Mouse (Mus musculus) forebrain, embryonic 11.5 days (tissue): Measurements from ENCODE around the gene Apobec2. TPM values are rescaled to one million over a fixed set of nuclear protein-coding genes. Genes with fewer than 3 reads are reported as not detected.

Source experiments
- ATAC-seq: fragments of 200-750 bp; cut with Nextera tagmentation; replicated peaks from 2 replicates; pipeline ENCODE4 v1.8.0; 2017; ENCODE audit warnings: moderate TSS enrichment; ENCODE audit not compliant: low FRiP score
- DNase-seq: peaks from one replicate; pipeline ENCODE4 v3.0.0-alpha.2; 2017; ENCODE audit warnings: low spot score
- H3K27ac ChIP-seq: fragments of 300-500 bp; sonication (generic); 2 replicates; pipeline ENCODE4 v1.5.1; 2014; ENCODE audit warnings: low read depth, low read length
- H3K27me3 ChIP-seq: fragments of 300-500 bp; sonication (generic); 2 replicates; pipeline ENCODE4 v1.6.1; 2014; ENCODE audit warnings: mild to moderate bottlenecking, low read length, mixed read lengths; ENCODE audit not compliant: control insufficient read depth, insufficient read depth
- H3K36me3 ChIP-seq: fragments of 300-500 bp; sonication (generic); 2 replicates; pipeline ENCODE4 v1.6.1; 2014; ENCODE audit warnings: mild to moderate bottlenecking, low read length, moderate library complexity, mixed read lengths; ENCODE audit not compliant: control insufficient read depth, insufficient read depth
- H3K4me1 ChIP-seq: fragments of 300-500 bp; sonication (generic); replicated peaks from 2 replicates; pipeline ENCODE4 v1.6.1; 2014; ENCODE audit warnings: low read length, mixed read lengths; ENCODE audit not compliant: control insufficient read depth, insufficient read depth
- H3K4me2 ChIP-seq: fragments of 300-500 bp; sonication (generic); 2 replicates; pipeline ENCODE4 v1.6.1; 2014; ENCODE audit warnings: low read depth, mild to moderate bottlenecking, low read length, moderate library complexity, mixed read lengths; ENCODE audit not compliant: severe bottlenecking
- H3K4me3 ChIP-seq: fragments of 300-500 bp; sonication (generic); 2 replicates; pipeline ENCODE4 v1.5.1; 2014; ENCODE audit warnings: low read depth, low read length
- H3K9ac ChIP-seq: fragments of 300-500 bp; sonication (generic); 2 replicates; pipeline ENCODE4 v1.6.1; 2014; ENCODE audit warnings: low read length
- H3K9me3 ChIP-seq: fragments of 300-500 bp; sonication (generic); 2 replicates; pipeline ENCODE4 v1.6.1; 2016; ENCODE audit warnings: low read length, mixed read lengths; ENCODE audit not compliant: control insufficient read depth
- WGBS: fragments of 180-500 bp; shearing (Covaris S2); extraction: QIAGEN DNeasy Blood & Tissue Kit; methylation state at CpG from one replicate; pipeline ENCODE4 v1.1.7; 2014; 5-methylcytosine and 5-hydroxymethylcytosine counted together
- polyA plus RNA-seq: library from polyadenylated mRNA; unstranded; fragments of >200 nt; fragmentation: Nextera tagmentation; extraction: Ambion mirVana; gene quantifications from 2 replicates; pipeline ENCODE4 v1.2.1, GENCODE M21; 2014

The Apobec2 gene
- polyA plus RNA-seq, 1 experiment from 2014 or later = 0.56 TPM

- no peak overlapping the region for H3K27ac ChIP-seq
- H3K36me3 ChIP-seq = no peaks in the 10 kb centered on the region
- H3K4me3 ChIP-seq = no peak overlapping the region
- ATAC-seq = no peak
- no peak overlapping the region for H3K4me2 ChIP-seq
- no peak for DNase-seq
- no peaks in the 10 kb centered on the region for H3K27me3 ChIP-seq
- WGBS = 78% methylated on average over 5 of the region's 5 CpGs
- no peaks in the 10 kb centered on the region; the same call in 1 of the 2 replicates for H3K4me1 ChIP-seq
- no peaks in the 10 kb centered on the region for H3K9me3 ChIP-seq
- H3K9ac ChIP-seq = no peak overlapping the region
Observed at GRCm38 (mm10) chr17:48431054-48431453, 1.7 kb downstream of the Apobec2 start.

GRCm38 (mm10) chr17:48430394-48430793 lies 2.3 kb downstream of the Apobec2 start:
- Histone ChIP-seq H3K4me2 (no peak overlapping the region), H3K27me3 (no peaks in the 10 kb centered on the region), H3K4me1 (no peaks in the 10 kb centered on the region; the same call in 1 of the 2 replicates), H3K27ac (no peak overlapping the region), H3K9ac (no peak overlapping the region), H3K36me3 (no peaks in the 10 kb centered on the region), H3K4me3 (no peak overlapping the region), H3K9me3 (no peaks in the 10 kb centered on the region)
- DNase-seq (no peak), ATAC-seq (no peak)
- WGBS = 64% methylated on average over 5 of the region's 5 CpGs

- no peak overlapping the region for H3K27ac ChIP-seq
Observed at GRCm38 (mm10) chr17:48427852-48428530, 4.7 kb downstream of the Apobec2 start.

GRCm38 (mm10) chr17:48426991-48427750 lies 5.6 kb downstream of the Apobec2 start:
- no peak overlapping the region for H3K9ac ChIP-seq
- no peaks in the 10 kb centered on the region; the same call in 1 of the 2 replicates for H3K4me1 ChIP-seq
- no peaks in the 10 kb centered on the region for H3K36me3 ChIP-seq
- H3K9me3 ChIP-seq = no peaks in the 10 kb centered on the region
- ATAC-seq = no peak
- H3K4me3 ChIP-seq = no peak overlapping the region
- WGBS = 71% methylated on average over 13 of the region's 13 CpGs
- no peak overlapping the region for H3K27ac ChIP-seq
- no peaks in the 10 kb centered on the region for H3K27me3 ChIP-seq
- H3K4me2 ChIP-seq = no peak overlapping the region
- DNase-seq = no peak

More at GRCm38 (mm10) chr17:48427852-48428530, 4.7 kb downstream of the Apobec2 start:
- H3K9ac ChIP-seq = no peak overlapping the region
- 63% methylated on average over 11 of the region's 11 CpGs for WGBS
- no peaks in the 10 kb centered on the region for H3K9me3 ChIP-seq
- no peak overlapping the region for H3K4me3 ChIP-seq
- no peaks in the 10 kb centered on the region for H3K27me3 ChIP-seq
- H3K4me2 ChIP-seq = no peak overlapping the region
- H3K36me3 ChIP-seq = no peaks in the 10 kb centered on the region
- ATAC-seq (no peak), DNase-seq (no peak)
- H3K4me1 ChIP-seq = no peaks in the 10 kb centered on the region; the same call in 1 of the 2 replicates

- H3K36me3 ChIP-seq = no peaks in the 10 kb centered on the region
- ATAC-seq (no peak), DNase-seq (no peak)
- H3K9ac ChIP-seq = no peak overlapping the region; the same call in 1 of the 2 replicates
- H3K27ac ChIP-seq = no peak overlapping the region
- 46% methylated on average over 9 of the region's 9 CpGs for WGBS
- no peak overlapping the region for H3K4me2 ChIP-seq
- no peak overlapping the region for H3K4me3 ChIP-seq
- no peaks in the 10 kb centered on the region for H3K27me3 ChIP-seq
- H3K9me3 ChIP-seq = no peaks in the 10 kb centered on the region
- H3K4me1 ChIP-seq = no peaks in the 10 kb centered on the region; the same call in 1 of the 2 replicates
Observed at GRCm38 (mm10) chr17:48425823-48426612, 6.7 kb downstream of the Apobec2 start.

GRCm38 (mm10) chr17:48424237-48424636 lies 8.5 kb downstream of the Apobec2 start:
- Histone ChIP-seq H3K4me2 (no peak overlapping the region), H3K27ac (no peak overlapping the region), H3K9ac (no peak overlapping the region), H3K4me1 (no peaks in the 10 kb centered on the region; the same call in 1 of the 2 replicates), H3K4me3 (no peak overlapping the region), H3K36me3 (no peaks in the 10 kb centered on the region), H3K27me3 (no peaks in the 10 kb centered on the region), H3K9me3 (no peaks in the 10 kb centered on the region)
- ATAC-seq (no peak), DNase-seq (no peak)
- 88% methylated on average over 9 of the region's 9 CpGs for WGBS

- Histone ChIP-seq H3K27me3 (no peaks in the 10 kb centered on the region), H3K9me3 (no peaks in the 10 kb centered on the region), H3K36me3 (no peaks in the 10 kb centered on the region; the same call in 1 of the 2 replicates), H3K27ac (no peak overlapping the region), H3K4me3 (no peak overlapping the region), H3K9ac (no peak overlapping the region), H3K4me1 (no peaks in the 10 kb centered on the region), H3K4me2 (no peak overlapping the region)
- 68% methylated on average over 2 of the region's 2 CpGs for WGBS
- DNase-seq (no peak), ATAC-seq (no peak)
Observed at GRCm38 (mm10) chr17:48419571-48419970, 13.2 kb downstream of the Apobec2 start.

GRCm38 (mm10) chr17:48418781-48419180 lies 13.9 kb downstream of the Apobec2 start:
- WGBS = 86% methylated on average over 1 of the region's 1 CpGs
- no peak overlapping the region for H3K9ac ChIP-seq
- no peak overlapping the region for H3K27ac ChIP-seq
- ATAC-seq = no peak
- H3K36me3 ChIP-seq = no peaks in the 10 kb centered on the region; the same call in 1 of the 2 replicates
- H3K4me3 ChIP-seq = no peak overlapping the region
- H3K4me1 ChIP-seq = no peaks in the 10 kb centered on the region
- DNase-seq = no peak
- no peaks in the 10 kb centered on the region for H3K27me3 ChIP-seq
- H3K9me3 ChIP-seq = no peaks in the 10 kb centered on the region
- H3K4me2 ChIP-seq = no peak overlapping the region
